Mouse (Mus musculus): ENCODE results near the gene Tmed1.

DNA sequence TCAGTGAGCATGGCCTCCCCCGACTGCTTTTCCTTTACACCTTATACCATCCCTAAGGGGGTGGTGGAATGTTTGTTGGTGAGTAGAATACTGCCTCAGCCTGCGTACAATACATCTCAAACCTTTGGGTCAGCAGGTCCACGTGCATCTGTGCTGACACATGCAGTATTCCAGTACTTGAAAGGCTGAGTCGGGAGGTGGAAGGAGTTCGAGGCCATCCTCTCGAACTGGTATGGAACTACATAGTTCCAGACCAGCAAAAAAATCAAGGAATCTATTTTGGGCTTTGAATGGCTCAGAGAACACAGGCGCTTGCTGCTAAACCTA, 600 bp upstream of the Tmed1 start:
- TF ChIP-seq CTCF (IDR thresholded peaks at IDR 0.05; ENCODE audit: low read depth) (no peak), EP300 (IDR thresholded peaks at IDR 0.05; ENCODE audit: low read depth) (no peak)

Data from liver, embryonic 14.5 days (tissue).